Mouse (Mus musculus): ENCODE data around the gene Mmp25. TPM values are rescaled to one million over a fixed set of nuclear protein-coding genes. Genes with fewer than 3 reads are reported as not detected.
"Not testable (repeated sequence)": the region's sequence is repeated elsewhere in the genome, so short reads cannot be mapped to it uniquely, and the experiment has no call there.

The Mmp25 gene
- total RNA-seq, 4 experiments from 2014 or later: 0.16 to 0.20 (median 0.19) TPM; not detected in 1

DNA sequence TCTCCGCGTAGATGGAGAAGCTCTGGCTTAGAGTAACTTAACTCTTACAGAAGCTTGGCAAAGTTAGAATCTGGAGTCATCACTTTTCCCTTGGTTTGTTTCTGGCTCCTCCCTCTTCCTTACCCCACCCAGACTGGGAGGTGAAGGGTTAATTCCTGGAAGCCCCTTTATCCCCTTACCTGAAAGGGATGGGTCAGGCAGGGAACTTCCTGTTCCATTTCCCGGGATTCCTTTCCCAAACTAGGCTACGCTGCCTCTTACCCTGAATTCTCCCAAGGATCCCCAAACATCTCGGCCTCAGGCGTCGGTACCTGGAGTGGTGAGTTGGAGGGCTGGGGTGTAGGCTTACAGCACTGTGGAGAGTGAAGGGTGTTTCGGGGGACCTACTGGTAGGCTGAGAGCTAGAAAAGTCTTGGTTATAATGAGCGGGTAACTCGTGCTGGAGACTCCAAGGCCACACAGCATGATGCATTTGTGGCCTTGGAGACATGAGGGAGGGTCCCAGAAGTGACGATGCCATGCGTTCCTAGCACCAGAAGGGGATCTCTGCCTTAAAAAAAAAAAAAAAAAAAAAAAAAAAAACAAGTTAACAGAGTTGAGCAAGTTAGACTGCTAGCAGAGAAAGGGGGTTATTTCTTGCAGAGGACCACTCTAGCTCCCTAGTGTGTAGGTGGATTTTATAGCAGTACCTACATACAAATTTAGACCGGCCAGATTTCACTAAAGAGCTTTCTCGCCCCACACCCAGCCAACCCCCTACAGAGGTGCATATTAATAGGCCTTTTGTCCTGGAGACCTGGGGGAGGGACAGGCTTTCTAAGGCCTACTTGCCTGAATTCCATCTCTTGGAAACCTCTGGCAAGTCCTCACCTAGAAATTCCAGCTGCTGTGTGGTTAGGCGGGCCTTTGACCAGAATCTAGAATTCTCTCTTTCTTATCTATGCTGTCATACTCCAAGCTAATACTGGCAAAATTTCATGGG is 44.1 kb downstream of the Mmp25 start, which contains the start of gene Zscan10:
Gene Zscan10, plus strand, starts transcription at position 216 of the 982 bp plus-strand sequence.
- DNase-seq (ENCODE audit: low spot score in 2 of 2): no peak

DNA sequence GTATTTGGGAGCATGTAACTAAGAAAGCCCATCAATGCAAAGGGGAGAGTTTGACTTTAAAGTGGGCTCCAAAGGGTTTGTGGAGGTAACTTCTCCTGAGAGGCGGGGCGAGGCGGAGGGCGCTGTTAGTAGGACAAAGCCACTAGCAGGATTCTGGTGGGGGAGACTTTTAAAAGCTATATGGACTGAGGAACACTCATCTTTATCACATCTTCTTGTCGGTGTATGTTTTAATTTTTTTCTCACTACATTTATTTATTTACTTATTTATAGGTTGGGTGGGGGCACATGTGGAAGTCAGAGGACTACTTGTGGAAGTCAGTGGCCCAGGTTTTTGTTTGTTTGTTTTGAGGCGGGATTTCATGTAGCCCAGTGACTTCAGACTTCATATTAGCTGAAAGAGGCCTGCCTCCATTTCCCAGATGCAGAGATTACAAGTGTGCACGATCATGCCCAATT is 45.4 kb downstream of the Mmp25 start:
- DNase-seq (ENCODE audit: low spot score in 2 of 2): no peak

DNA sequence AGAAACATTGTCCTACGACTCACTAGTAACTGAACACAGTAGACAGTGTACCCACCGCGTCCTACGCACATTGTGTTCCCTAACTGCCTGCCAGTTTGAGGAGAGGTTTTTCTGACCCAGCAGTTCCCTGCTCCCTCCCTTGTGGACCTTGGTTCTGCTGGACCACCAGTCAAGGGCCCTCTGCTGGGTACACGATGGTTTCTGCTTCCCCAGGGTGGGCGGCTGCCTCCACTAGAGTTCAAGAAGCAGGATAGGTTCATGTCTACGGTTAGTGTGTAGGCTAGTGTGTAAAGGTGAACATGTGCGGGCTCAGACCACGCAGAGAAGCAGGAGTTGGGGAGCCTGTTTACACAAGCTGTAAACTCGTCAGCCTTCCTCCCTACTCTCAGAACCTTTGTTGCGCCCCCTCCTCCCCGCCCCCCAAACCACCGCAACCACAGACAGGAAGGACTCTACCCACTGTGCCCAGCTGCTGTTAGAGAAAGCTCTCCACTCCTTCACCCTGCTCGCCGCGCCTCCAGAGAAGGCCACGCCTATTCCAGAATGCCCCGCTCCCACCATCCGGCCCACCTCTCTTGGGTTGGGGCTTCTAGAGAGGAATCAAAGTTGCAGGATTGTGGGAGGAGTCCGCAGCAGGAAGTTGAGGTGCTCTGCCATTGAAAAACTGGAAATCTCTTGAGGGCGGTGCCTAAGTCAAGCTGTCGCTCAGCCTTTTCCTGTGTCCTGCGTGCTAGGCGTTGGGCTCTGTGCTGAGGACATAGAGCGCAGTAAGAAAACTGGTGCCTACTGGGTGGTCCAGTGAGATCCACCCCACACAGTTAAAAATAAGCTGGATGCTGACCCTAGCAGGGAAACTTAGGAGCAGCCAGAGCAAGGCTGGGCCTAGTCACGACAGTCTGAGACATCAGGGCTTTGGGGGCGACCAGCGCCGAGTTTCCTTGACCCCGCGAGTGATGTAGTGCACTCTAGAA is 46.2 kb downstream of the Mmp25 start, which contains the start of gene Zfp13:
Gene Zfp13, minus strand, starts transcription at position 906 of the 971 bp plus-strand sequence.
- DNase-seq (ENCODE audit: low spot score in 2 of 2): peak; percentile 30 to 77

DNA sequence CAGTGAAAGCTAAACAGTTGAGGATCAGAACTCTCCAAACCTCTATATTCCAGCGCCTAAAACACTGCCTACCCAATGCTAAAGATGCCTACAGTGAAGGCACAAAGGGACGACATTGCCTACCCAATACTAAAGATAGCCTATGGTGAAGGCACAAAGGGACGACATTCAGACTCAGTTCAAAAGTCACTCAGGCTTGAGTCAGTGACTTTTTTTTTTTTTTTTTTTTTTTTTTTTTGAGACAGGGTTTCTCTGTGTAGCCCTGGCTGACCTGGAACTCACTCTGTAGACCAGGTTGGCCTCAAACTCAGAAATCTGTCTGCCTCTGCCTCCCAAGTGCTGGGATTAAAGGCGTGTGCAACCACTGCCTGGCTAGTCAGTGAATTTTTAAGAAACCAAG is 49.9 kb downstream of the Mmp25 start:
- not testable (repeated sequence) for DNase-seq (ENCODE audit: low spot score in 2 of 2)

DNA sequence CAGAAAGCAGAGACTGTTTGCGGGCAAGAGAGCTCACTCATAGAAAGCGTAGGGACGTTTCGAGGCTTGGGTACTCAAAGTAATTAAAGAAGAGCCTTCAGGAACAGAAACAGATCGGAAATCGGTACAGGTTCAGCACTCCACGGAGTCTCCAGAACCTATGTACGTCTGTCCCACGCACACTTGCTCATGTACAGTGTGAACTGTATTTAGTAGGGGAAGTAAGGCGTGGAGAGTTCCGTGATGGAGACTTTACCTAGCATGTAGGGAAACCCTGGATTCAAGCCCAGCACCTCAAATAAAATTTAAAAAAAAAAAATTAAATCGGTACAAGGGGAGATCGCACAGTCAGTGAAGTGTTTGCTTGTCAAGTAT is 52.2 kb downstream of the Mmp25 start:
- DNase-seq (ENCODE audit: low spot score in 2 of 2): no peak

DNA sequence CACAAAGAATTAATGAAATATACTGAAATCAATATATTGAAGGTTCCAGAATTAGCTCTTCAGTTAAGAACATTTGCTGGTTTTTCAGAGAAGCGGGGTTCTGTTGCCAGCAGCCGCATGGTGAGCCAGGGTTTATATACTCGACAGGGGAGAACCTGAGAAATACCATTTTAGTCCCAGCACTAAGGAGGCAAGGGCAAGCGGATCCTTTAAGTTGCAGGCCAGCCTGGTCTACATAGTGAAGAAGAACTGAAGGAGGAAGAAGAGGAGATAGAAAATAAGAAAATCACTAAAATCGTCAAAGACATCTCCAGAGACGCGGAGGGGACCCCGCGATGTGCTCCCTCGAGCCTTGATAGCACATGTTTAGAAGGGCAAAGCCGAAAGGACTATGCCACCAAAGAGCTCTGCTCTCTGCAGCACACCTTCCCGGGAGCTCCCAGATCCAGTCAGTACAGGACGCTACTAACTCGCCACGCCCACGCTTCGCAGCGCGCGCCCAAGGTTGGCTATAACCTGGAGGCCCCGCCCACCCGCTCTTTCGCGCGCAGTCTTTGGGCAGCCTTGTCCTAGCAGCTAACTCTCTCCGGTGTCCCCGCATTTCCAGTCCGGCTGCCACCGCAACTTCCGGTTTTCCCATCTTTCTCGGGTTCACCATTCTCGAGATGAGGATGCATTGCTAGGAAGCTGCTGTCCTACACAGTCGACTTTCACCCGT is 52.7 kb downstream of the Mmp25 start:
- DNase-seq (ENCODE audit: low spot score in 2 of 2): peak; percentile 97 to 98

DNA sequence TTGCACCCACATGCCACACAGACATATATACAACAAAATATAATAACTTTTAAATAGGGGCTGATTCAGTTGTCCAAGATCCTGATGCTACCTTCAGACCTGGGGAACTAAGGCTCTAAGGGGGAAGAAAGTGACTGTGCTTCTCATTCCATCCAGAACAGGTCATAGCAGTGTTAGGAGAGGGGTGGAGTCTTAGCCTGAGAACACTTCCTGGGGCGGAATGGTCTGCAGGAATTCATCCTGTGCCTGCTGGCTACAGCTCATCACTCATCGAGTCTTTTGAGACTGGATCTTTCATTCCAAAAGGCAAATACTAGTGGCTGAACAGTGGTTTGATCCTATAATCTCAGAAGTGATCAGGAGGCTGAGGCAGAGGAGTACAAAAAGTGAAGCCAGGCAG is 57.8 kb downstream of the Mmp25 start:
- DNase-seq (ENCODE audit: low spot score in 2 of 2): no peak

DNA sequence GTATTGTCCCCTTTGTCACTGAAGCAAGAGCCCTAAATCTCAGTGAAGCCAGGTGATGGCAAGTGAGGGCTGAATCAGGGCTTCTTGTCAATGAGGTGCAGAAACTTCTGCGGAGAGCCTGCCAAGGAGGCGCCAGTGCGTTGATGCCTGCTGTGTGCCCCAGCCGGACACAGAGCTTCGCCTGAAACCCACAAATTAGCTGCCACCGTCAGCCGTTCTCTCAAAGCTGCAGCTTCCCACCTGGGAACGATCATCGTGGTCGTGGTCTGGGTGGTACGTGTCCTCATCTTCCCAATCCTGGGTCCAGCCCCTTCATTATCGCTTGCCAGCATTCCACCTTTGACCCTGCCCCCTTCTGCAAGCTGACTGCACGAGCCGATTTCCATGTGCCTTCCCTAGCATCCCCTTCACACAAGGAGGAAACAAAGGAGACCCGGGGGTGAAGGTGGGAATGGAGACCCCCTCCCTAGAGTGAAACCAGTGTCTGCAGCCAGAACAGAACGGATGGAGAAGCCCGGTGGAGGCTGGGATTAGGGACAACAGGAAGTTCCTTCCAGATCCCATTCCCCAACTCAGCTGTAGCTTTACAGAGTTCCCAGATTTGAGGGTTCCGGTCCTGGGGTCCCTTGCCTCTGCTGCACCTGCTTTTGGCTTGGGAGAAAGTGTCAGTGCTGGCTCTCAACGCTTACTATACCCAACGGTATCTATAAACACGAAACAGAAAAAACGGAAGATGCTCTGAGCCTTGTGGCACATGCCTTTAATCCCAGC is 59.2 kb downstream of the Mmp25 start:
- peak; percentile 45 to 61 for DNase-seq (ENCODE audit: low spot score in 2 of 2)

DNA sequence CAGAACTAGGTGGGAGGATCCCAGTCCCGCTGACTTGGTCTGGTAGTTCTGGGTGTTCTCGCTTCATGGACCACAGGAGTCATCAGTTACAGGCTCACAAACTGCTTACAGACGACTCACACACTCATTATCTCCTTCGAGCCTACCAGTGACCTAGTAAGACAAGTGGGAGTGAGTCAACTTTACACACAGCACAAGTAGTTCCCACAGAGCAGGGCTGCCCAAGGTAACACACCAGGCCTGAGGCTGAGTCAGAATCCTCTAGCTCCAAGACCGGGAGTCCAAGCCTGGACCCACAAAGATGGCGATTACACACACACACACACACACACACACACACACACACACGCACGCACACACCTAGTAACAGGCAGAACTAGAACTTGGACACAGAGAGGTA is 60.3 kb downstream of the Mmp25 start:
- DNase-seq (ENCODE audit: low spot score in 2 of 2): no peak

Other genes with a start within 250 kb of the Mmp25 start
- not detected for gene Vmn2r117, start 165.6 kb downstream of the Mmp25 start, total RNA-seq (2022)
- gene Zfp213, start 81.0 kb downstream of the Mmp25 start, total RNA-seq (2022): 1 to 10 TPM; 5.9 to 7.1 (median 6.8) TPM
- 10 to 100 TPM; 20.6 to 32.1 (median 27.1) TPM for gene Zfp13, start 45.8 kb downstream of the Mmp25 start, total RNA-seq (2022)
- not detected for gene Zscan10, start 44.4 kb downstream of the Mmp25 start, total RNA-seq (2022)
- gene Bicdl2, start 15.2 kb upstream of the Mmp25 start, total RNA-seq (2022): not detected
- 100 to 1,000 TPM; 128 to 137 (median 134) TPM for gene Hcfc1r1, start 28.3 kb upstream of the Mmp25 start, total RNA-seq (2022)
- 1 to 10 TPM; 5.9 to 8.2 (median 6.9) TPM for gene Thoc6, start 28.6 kb upstream of the Mmp25 start, total RNA-seq (2022)
- 1 to 10 TPM; 4.9 to 9.2 (median 7.0) TPM for gene Tnfrsf12a, start 32.2 kb upstream of the Mmp25 start, total RNA-seq (2022)
- under 1 TPM in 1 of 4 experiments, not detected in 3; 0.34 TPM for gene Cldn6, start 34.0 kb upstream of the Mmp25 start, total RNA-seq (2022)
- gene Cldn9, start 38.7 kb upstream of the Mmp25 start, total RNA-seq (2022): under 1 TPM in 2 of 4 experiments, not detected in 2; 0.23 to 0.63 TPM
- gene 1520401A03Rik, start 77.5 kb upstream of the Mmp25 start, total RNA-seq (2022): under 1 TPM in 3 of 4 experiments, not detected in 1; 0.11 to 0.57 (median 0.19) TPM
- gene Pkmyt1, start 81.1 kb upstream of the Mmp25 start, total RNA-seq (2022): 1 to 10 TPM; 4.6 to 6.4 (median 5.5) TPM
- gene Paqr4, start 95.6 kb upstream of the Mmp25 start, total RNA-seq (2022): 10 to 100 TPM; 60.6 to 69.2 (median 62.3) TPM
- gene Kremen2, start 100.6 kb upstream of the Mmp25 start, total RNA-seq (2022): 1 to 10 TPM in 2 of 4 experiments, under 1 TPM in 2; 0.78 to 1.4 (median 1.0) TPM
- 100 to 1,000 TPM; 423 to 484 (median 468) TPM for gene Flywch1, start 126.3 kb upstream of the Mmp25 start, total RNA-seq (2022)
- gene Flywch2, start 140.8 kb upstream of the Mmp25 start, total RNA-seq (2022): 10 to 100 TPM; 12.2 to 21.3 (median 17.7) TPM
- 100 to 1,000 TPM; 535 to 585 (median 566) TPM for gene Srrm2, start 145.3 kb upstream of the Mmp25 start, total RNA-seq (2022)
- 100 to 1,000 TPM; 314 to 398 (median 353) TPM for gene Elob, start 183.9 kb upstream of the Mmp25 start, total RNA-seq (2022)
- under 1 TPM in 1 of 4 experiments, not detected in 3; 0.30 TPM for gene Prss33, start 190.8 kb upstream of the Mmp25 start, total RNA-seq (2022)
- gene Prss32, start 198.6 kb upstream of the Mmp25 start, total RNA-seq (2022): under 1 TPM in 3 of 4 experiments, not detected in 1; 0.39 to 0.87 (median 0.66) TPM
- 1 to 10 TPM; 1.1 to 3.2 (median 2.0) TPM for gene Prss41, start 198.9 kb upstream of the Mmp25 start, total RNA-seq (2022)
- gene Prss21, start 222.8 kb upstream of the Mmp25 start, total RNA-seq (2022): not detected
- not detected for gene Dcpp1, start 235.6 kb upstream of the Mmp25 start, total RNA-seq (2022)
- gene Dcpp2, start 235.6 kb upstream of the Mmp25 start, total RNA-seq (2022): not detected

All from left cerebral cortex, adult 8-10 months (tissue).